Mouse (Mus musculus) adrenal gland, postnatal 36 days (tissue): Measurements from ENCODE around the gene Gm26965. TPM values are rescaled to one million over a fixed set of nuclear protein-coding genes. Genes with fewer than 3 reads are reported as not detected.
"Not testable (repeated sequence)": the region's sequence is repeated elsewhere in the genome, so short reads cannot be mapped to it uniquely, and the experiment has no call there.

Experiments used
- DNase-seq, 2 experiments: peaks; one replicate each; pipeline ENCODE4 v3.0.0; 2021; ENCODE audit warnings: mixed read lengths in 1 of 2
- long read RNA-seq, 2 experiments: library from polyadenylated mRNA; stranded (forward); transcript quantifications; one replicate each; pipeline ENCODE4 v2.0.0; 2021; ENCODE audit warnings: borderline sequencing depth in 2 of 2
- total RNA-seq, 2 experiments: library from RNA; stranded (reverse); gene quantifications; 2 replicates each; pipeline ENCODE4 v1.2.3; 2021

The Gm26965 gene
- total RNA-seq: not detected
- long read RNA-seq, experiment 1: 0 reads
- long read RNA-seq, experiment 2: 0 reads

DNA sequence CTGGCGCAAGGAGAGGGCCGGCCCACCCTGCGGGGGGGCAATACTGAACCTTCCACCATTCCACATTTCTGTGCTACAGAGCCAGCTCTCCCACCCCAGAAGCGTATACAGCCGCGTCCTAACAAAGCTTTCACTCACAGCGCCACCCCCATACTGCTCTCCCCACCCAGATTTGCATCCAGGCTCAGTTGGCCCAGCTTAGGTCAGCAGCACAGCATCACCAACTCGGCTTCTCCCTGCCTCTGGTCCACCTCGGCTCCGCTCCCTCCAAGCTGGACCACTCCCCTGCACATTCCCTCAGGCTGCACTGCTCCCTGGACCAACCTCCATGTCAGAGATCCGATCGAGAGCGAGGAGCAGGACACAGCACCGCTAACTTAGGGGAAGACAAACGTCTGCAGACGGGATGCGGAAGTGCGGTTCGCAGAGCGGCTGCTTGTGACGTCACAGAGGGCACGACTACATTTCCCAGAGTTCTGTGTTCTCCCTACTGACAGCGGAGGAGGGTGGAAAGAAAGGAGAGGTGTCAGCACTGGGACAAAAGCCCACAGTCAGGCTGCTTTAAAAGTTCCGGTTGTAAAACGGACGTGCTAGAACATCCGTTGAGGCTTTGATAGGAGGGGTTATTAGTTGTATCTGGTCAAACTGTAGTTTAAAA is at the start of gene Gm26965, which contains the start of gene Zfp87:
Gene Gm26965, minus strand, starts transcription at position 399 of the 658 bp plus-strand sequence.
Gene Zfp87, minus strand, starts transcription at position 425 of the 658 bp plus-strand sequence.
- peak; percentile 94 to 95 for DNase-seq

DNA sequence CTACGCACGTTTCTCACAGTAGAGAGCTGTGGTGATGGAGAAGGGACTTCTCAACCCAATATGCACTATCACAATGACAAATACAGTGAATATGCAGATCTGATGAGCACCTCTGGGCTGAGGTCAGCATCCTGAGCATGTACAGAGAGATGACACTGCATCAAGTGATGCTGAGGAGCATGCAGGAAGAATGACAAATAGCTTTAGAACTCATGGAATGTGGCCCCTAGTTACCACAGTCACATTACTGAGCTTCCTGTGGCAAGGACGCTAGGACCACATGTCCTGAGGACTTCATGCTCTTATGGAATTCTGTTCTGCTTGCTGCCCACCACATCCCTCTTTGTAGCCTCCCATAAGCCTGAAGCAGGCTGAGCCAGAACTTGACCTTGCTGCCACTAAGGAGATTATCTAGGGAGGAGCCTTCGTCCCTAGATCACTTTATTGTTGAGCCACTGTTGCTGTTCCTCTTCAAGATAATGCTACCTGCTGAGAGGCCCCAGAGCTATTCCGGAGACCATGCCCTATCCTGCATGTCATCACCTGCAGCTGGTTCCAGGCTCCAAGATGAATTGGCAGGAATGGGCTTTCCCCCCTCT is 46.7 kb upstream of the Gm26965 start:
- no peak for DNase-seq

DNA sequence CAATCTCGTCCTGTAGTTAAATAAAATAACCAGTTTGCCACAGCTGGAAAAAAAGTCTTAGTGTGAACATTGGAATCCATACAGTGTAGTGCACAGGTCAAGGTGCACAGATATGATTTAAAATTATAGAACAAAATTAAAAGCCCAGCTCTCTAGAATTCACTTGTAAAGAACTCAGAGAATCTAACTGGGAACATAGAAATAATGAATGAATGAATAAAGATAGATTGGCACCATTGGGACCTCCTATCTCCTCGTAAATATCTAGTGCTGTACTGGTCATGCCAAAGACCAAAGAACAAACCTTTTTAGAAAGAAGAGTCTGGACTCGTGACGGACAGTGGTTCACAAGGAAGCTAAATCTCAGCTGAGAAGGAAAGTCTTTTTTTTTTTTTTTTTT is 27.8 kb upstream of the Gm26965 start, which contains the start of gene Zfp748:
Gene Zfp748, minus strand, starts transcription at position 101 of the 400 bp plus-strand sequence.
- DNase-seq: no peak

DNA sequence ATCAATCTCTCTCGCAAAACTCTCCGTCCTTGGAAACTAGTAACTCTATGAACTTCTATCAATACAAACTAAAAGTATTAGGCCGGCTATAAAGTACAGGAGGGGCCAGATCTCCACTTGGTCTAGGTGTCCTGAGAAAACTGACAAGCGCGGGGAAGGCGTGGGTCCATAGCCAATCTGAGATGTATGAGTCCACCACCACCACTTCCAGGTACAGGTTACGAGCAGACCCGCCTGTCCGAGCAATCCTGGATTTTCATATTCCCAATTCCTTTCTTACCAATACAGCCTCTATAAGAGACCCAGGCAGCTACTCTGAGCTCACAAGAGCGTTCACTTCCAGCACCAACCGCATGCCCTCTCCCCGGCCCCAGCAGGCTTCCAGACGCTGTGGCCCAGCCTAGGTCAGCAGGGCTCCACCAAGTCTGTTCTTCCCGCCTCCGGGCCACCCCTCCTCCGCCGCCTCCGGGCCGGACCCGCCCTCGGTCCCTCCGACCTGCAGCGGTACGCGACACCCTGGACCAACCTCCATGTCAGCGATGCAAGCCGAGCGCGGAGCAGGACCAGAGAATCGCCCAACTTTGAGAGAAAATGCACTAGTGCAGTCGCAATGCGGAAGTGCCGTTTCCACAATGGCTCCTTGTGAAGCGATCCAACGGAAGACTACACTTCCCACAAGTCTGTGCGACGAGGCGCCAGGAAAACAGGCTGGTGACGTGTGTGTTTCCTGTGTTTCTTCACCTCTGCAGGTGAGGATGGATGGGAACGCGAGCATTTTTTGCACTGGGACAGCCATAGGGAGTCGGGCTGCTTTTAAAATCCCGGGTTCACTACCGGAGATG is 26.8 kb upstream of the Gm26965 start:
- DNase-seq: peak; percentile 84 to 87

DNA sequence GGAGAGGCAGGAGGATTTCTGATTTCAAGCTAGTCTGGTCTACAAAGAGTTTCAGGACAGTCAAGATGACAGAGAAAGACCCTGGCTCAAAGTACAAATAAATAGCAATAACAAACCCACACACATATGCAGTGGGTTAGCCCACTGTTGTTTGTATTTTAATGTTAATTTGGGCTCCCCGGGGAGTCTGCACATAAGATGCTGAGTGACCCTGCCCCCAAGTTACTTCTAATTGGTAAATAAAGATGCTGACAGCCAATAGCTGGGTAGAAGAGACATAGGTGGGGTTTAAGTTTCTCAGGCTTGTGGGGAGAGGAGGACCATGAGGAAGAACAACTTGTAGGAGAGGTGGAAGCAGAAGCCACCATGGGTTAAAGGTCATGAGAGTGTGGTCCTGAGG is 20.0 kb upstream of the Gm26965 start:
- DNase-seq: no peak

DNA sequence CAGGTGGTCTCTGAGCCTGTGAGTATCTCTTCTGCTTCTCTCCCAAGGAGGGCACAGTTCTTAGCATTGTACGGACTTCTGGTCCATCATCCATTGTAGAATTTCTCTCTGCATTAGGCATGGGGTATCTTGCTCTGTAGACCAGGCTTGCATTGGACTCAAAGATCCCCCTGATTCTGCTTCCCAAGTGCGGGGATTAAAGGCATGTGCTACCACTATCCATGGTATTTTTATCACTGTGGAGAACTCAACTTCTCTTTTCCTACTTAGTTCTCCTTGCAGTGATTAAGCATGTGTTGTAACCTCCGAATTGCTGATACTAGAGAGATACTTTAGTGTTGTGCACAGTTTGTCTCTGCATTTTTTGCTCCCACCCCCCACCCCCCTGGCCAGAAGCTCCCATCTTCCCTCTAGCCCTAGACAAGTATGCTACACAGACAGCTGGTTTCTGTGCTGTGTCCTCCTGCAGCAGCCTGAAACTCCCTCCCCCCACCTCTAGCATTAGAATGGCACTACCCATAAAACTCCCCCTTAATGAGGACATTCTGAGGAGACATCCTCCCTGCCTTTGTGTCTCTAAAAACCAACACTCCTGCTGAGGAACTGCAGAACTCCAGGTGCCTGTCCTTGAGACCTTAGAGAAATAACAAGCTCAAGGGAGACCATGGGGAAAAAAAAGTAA is 1.2 kb upstream of the Gm26965 start:
- DNase-seq: no peak

DNA sequence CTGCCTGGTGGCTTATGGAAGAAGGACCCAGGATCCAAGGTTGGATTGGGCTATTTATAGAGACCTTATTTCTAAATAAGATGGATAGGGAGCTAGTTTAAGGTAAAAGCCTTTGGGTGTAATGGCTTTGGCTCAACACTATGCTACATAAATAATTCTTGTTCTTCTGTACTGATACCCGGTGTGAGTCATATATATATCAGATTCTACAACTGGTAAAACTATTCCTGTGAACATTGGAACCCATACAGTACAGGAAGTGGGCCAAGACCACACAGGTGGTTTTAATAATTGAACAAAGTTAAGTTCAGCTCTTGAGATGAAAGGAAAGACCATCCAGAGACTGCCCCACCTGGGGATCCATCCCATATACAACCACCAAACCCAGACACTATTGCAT is 25.0 kb downstream of the Gm26965 start:
- no peak for DNase-seq

DNA sequence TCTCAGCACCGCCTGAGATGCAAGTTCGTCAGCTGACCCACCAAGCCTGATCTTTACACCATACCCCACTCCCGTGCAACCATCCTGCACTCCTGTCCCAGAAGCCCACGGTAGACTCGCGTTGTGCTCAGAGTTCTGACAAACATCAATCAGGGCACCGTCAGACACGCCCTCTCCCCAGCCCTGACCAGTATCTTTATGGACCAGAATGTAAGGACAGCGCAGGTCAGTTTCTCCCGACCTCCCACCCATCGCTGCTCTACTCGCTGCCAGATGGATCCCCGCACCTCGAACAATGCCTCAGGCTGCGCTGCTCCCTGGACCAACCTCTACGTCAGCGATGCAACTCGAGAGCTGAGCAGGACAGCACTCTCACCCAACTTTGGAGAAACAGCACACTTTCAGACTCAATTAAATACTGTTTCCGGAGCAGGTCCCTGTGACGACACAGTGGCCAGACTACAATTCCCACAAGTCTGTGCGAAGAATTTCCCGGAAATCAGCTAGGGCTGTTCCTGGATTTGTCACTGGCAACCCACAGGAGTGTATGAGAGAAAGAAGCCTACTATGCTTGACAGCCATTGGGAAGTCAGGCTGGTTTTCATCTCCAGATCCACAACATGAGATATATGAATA is 25.7 kb downstream of the Gm26965 start, which contains the start of gene Zfp58:
Gene Zfp58, minus strand, starts transcription at position 472 of the 636 bp plus-strand sequence.
- peak; percentile 82 to 87 for DNase-seq

DNA sequence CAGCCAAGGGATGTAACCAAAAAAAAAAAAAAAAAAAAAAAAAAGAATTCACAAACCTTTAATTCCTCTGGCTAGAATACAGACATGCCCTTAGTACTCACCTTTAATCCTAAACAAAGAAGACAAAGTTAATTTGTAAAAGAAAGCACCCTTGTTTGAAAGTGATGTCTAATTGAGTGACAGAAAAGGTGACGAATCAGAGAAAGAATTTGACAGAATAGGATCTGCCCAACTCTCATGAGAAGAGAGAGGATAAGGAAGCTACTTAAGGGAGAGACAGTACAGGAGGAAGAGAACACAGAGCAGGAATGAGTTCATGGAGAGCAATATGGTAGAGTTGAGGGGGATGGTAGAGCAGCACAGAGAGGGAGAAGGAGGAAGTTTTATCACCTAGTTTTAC is 30.3 kb downstream of the Gm26965 start:
- DNase-seq: no peak

DNA sequence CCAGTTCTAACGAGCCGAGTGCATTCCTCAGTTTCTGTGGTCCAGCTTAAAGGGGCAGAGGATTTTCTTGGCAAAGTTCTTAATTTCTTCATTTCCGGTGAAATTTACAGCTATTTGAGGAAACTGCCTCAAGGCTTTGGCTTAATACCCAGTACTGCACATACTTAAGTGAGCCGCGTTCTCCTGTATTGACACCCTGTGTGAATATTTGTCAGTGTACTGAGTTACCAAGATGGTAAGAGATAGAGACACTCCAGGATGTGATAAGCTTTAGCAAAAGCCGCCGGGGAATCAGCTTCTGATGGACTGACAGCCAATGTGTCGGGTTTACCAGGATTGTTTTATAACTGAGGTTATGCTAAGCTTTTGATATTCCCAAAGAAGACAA is 41.5 kb downstream of the Gm26965 start:
- DNase-seq: no peak

DNA sequence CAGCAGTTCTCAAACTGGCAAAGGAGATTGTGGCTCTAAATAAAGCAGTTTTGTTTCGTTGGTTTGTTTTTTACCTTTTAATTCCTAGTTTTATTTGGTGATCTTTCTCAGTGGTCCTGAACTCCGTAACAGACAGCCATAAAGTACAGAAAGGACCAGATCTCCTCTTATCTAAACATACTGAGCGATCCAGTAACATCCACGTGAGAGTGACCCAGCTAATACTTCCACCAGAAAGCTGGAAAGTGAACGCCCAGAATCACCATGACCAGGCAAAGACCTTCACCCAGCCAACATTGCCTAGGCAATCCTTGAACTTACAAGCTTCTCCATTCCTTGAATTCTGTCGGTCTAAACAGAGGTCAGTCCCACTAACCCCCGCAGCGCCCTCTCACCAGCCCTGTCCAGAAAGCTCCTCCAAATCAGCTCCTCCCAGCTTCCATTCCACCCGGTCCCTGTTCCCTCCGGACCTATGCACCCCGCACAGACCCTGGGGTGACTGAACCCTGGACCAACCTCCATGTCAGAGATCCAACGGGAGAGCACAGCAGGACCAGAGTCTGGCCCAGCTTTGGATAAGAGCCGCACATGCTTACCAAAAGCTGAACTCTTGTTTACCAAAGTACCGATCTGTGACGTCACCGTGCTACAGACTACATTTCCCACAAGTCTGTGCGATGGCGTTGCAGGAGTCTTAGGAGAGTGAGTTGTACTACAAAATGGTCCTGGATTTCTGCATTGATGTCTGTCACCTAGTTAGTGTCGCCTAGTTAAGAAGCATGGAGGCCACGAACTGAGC is 42.1 kb downstream of the Gm26965 start, which contains the start of gene Zfp874b:
Gene Zfp874b, minus strand, starts transcription at position 634 of the 799 bp plus-strand sequence.
- DNase-seq: peak; percentile 88 to 89

DNA sequence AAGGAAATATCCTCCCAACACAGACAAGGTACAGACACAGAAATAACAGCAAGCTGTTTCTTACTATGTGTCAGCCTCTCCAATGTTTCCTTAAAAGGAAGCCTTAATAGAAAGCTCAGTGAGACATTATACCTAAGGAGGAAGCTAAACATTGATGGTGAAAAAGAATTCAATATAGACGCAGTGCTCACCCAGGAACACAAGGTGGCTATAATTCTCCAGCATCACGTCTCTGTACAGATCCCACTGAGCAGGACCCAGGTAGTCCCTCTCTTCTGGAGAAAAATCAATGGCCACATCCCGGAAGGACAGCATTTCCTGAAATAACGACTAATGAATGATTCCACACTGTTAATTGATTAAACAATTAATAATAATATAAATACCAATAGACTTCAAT is 44.4 kb downstream of the Gm26965 start:
- DNase-seq: no peak

DNA sequence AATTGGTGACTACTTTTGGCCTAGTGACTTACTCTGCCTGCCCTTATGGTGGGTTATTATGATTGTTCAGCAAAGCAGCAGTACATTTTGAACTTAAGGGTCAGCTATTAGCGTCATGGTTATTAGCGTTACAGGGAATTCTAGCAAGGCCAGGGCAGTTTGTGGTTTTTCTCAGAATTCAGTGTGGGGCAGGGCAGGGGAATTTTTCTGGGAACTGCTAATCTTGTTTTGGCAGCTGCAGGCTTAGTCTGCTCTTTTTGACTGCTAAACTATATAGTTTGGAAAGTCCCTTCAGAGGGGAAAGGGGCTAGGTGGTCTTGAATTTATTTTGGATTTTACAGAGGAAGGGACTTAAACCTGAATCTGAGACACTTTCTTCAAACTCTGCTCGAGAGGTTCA is 56.7 kb downstream of the Gm26965 start:
- DNase-seq: no peak

DNA sequence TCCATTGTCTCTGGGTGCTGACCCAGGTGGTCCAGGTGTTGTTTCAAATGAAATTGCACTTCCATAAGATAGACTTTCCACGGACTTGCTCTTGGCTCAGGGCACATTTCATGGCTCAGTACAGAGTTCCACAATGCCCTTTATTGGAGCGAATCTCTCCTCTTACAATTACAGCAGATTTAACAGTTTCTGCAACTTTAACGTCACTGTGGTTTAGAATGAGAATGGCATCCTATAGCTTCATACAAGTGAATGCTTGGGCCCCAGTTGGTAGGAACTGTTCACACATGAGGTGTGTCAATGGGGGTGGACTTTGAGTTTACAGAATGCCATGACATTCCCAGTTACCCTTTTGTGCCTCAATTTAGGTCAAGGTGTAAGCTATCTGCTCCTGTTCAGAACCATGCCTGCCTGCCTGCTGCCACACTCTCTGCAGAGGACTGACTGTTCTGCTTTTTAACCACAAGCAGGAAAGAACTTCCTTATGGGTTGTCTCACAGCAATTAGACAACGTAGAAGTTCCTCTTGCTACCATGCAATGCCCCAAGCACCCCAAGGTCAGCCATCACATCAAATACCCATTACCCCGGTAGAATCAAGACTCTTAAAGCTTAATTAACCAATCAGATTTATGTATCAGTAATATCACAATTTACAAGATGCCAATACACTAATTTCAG is 62.3 kb downstream of the Gm26965 start:
- not testable (repeated sequence) for DNase-seq

DNA sequence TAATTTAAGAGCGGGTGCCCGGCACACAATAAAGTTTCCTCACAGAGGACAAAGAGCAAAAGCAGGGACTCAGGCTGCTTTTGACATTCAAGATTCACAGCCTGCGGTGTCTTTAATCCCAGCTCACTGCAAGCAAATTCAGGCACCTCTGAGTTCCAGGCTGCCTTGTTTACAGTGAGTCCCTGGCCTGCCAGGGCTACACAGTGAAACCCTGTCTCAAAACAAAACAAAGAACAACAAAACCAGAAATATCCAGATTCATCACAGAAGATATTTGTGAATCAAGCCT is 74.0 kb downstream of the Gm26965 start:
- DNase-seq: peak; percentile 2 to 20

DNA sequence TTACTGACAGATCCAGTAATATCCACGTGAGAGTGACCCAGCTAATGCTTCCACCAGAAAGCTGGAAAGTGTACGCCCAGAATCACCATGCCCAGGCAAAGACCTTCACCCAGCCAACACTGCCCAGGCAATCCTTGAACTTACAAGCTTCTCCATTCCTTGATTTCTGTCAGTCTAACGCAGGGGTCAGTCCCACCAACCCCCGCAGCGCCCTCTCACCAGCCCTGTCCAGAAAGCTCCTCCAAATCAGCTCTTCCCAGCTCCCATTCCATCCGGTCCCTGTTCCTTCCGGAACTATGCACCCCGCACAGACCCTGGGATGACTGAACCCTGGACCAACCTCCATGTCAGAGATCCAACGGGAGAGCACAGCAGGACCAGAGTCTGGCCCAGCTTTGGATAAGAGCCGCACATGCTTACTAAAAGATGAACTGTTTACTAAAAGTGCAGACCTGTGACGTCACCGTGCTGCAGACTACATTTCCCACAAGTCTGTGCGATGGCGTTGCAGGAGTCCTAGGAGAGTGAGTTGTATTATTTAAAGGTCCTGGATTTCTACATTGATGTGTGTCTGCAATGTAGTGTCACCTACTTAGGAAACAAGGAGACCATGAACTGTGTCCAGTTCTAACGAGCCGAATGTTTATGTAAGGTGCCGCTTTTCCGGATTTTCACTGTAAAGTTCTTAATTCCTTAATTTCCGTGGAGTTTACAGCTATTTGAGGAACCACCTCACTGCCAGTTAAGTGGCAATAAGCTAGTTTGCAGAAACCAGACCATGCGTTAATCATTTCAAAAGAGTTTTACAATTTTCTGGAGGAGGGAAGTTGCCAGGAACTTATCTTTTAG is 74.6 kb downstream of the Gm26965 start, which contains the start of gene Zfp874a:
Gene Zfp874a, minus strand, starts transcription at position 453 of the 849 bp plus-strand sequence.
- peak; percentile 93 for DNase-seq
